Mouse (Mus musculus): Measurements from ENCODE around the gene Rnf149. TPM values are rescaled to one million over a fixed set of nuclear protein-coding genes. Genes with fewer than 3 reads are reported as not detected.

Rnf149 gene
- polyA plus RNA-seq, 1 experiment from 2014 or later = 26.4 TPM

GRCm38 (mm10) chr1:39515303-39515991 is 61.8 kb downstream of the Rnf149 start:
- H3K27ac ChIP-seq = no peak overlapping the region
- ATAC-seq (replicated peaks; ENCODE audit: low FRiP score, low read depth) = no peak
- 85% methylated on average over 10 of the region's 10 CpGs for WGBS

GRCm38 (mm10) chr1:39512183-39512582 is 65.0 kb downstream of the Rnf149 start:
- no peak for ATAC-seq (replicated peaks; ENCODE audit: low FRiP score, low read depth)
- H3K27ac ChIP-seq = no peak overlapping the region
- no peak overlapping the region for H3K4me2 ChIP-seq (ENCODE audit: low read length)

More at GRCm38 (mm10) chr1:39515303-39515991, 61.8 kb downstream of the Rnf149 start:
- Histone ChIP-seq H3K4me2 (ENCODE audit: low read length) (no peak overlapping the region), H3K27me3 (ENCODE audit: insufficient read depth, low read length) (no peaks in the 10 kb centered on the region), H3K9me3 (replicated peaks; ENCODE audit: low read length) (no peaks in the 10 kb centered on the region), H3K9ac (ENCODE audit: low read depth, low read length) (no peak overlapping the region), H3K4me1 (replicated peaks; ENCODE audit: insufficient read depth, low read length) (no peaks in the 10 kb centered on the region), H3K4me3 (replicated peaks; ENCODE audit: low read depth, low read length) (no peak overlapping the region), H3K36me3 (ENCODE audit: insufficient read depth, low read length) (no peaks in the 10 kb centered on the region)
- TF ChIP-seq CTCF (IDR thresholded peaks at IDR 0.05; ENCODE audit: low read depth) = no peak
- no peak for DNase-seq (ENCODE audit: low spot score)

GRCm38 (mm10) chr1:39511775-39512174 is 65.4 kb downstream of the Rnf149 start:
- no peak for TF ChIP-seq CTCF (IDR thresholded peaks at IDR 0.05; ENCODE audit: low read depth)
- H3K9me3 ChIP-seq (replicated peaks; ENCODE audit: low read length) = no peaks in the 10 kb centered on the region
- 42% methylated on average over 8 of the region's 8 CpGs for WGBS
- ATAC-seq (replicated peaks; ENCODE audit: low FRiP score, low read depth) (no peak), DNase-seq (ENCODE audit: low spot score) (no peak)
- H3K4me2 ChIP-seq (ENCODE audit: low read length) = no peak overlapping the region
- no peak overlapping the region for H3K9ac ChIP-seq (ENCODE audit: low read depth, low read length)
- H3K4me3 ChIP-seq (replicated peaks; ENCODE audit: low read depth, low read length) = no peak overlapping the region
- H3K27ac ChIP-seq = no peak overlapping the region
- no peaks in the 10 kb centered on the region for H3K4me1 ChIP-seq (replicated peaks; ENCODE audit: insufficient read depth, low read length)
- H3K27me3 ChIP-seq (ENCODE audit: insufficient read depth, low read length) = no peaks in the 10 kb centered on the region
- H3K36me3 ChIP-seq (ENCODE audit: insufficient read depth, low read length) = no peaks in the 10 kb centered on the region

More at GRCm38 (mm10) chr1:39512183-39512582, 65.0 kb downstream of the Rnf149 start:
- no peak for DNase-seq (ENCODE audit: low spot score)
- no peak overlapping the region for H3K9ac ChIP-seq (ENCODE audit: low read depth, low read length)
- no peak for TF ChIP-seq CTCF (IDR thresholded peaks at IDR 0.05; ENCODE audit: low read depth)
- 62% methylated on average over 1 of the region's 1 CpGs for WGBS
- no peaks in the 10 kb centered on the region for H3K36me3 ChIP-seq (ENCODE audit: insufficient read depth, low read length)
- no peak overlapping the region for H3K4me3 ChIP-seq (replicated peaks; ENCODE audit: low read depth, low read length)
- H3K9me3 ChIP-seq (replicated peaks; ENCODE audit: low read length) = no peaks in the 10 kb centered on the region
- H3K27me3 ChIP-seq (ENCODE audit: insufficient read depth, low read length) = no peaks in the 10 kb centered on the region
- no peaks in the 10 kb centered on the region for H3K4me1 ChIP-seq (replicated peaks; ENCODE audit: insufficient read depth, low read length)

- ATAC-seq (replicated peaks; ENCODE audit: low FRiP score, low read depth) (no peak), DNase-seq (ENCODE audit: low spot score) (no peak)
- Histone ChIP-seq H3K4me1 (replicated peaks; ENCODE audit: insufficient read depth, low read length) (no peaks in the 10 kb centered on the region), H3K36me3 (ENCODE audit: insufficient read depth, low read length) (no peaks in the 10 kb centered on the region), H3K27ac (no peak overlapping the region), H3K4me3 (replicated peaks; ENCODE audit: low read depth, low read length) (no peak overlapping the region), H3K9ac (ENCODE audit: low read depth, low read length) (no peak overlapping the region), H3K9me3 (replicated peaks; ENCODE audit: low read length) (no peaks in the 10 kb centered on the region), H3K27me3 (ENCODE audit: insufficient read depth, low read length) (no peaks in the 10 kb centered on the region), H3K4me2 (ENCODE audit: low read length) (no peak overlapping the region)
- 25% methylated on average over 9 of the region's 9 CpGs for WGBS
- TF ChIP-seq CTCF (IDR thresholded peaks at IDR 0.05; ENCODE audit: low read depth) = no peak
These were observed 71.6 kb downstream of the Rnf149 start for GRCm38 (mm10) chr1:39505600-39505999.

DNA sequence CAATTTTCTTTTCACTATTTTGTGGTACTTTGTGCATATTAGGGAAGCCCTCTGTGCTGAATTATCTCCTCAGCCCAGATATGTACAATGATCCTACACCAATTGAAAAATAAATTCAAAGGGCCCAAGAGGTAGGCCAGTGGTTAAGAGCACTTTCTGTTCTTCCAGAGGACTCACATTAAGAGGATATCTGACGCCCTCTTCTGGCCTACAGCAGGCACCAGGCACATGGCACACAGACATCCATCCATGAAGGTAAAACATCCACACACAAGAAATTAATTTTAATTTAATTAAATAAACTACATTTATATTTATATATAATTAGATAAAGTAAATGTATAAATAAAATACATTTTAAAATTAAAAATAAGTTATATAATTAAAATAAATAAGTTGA is 72.9 kb downstream of the Rnf149 start:
- WGBS = 6% methylated on average over 1 of the region's 1 CpGs
- DNase-seq (ENCODE audit: low spot score) = peak; percentile 54
- no peak overlapping the region for H3K4me2 ChIP-seq (ENCODE audit: low read length)

DNA sequence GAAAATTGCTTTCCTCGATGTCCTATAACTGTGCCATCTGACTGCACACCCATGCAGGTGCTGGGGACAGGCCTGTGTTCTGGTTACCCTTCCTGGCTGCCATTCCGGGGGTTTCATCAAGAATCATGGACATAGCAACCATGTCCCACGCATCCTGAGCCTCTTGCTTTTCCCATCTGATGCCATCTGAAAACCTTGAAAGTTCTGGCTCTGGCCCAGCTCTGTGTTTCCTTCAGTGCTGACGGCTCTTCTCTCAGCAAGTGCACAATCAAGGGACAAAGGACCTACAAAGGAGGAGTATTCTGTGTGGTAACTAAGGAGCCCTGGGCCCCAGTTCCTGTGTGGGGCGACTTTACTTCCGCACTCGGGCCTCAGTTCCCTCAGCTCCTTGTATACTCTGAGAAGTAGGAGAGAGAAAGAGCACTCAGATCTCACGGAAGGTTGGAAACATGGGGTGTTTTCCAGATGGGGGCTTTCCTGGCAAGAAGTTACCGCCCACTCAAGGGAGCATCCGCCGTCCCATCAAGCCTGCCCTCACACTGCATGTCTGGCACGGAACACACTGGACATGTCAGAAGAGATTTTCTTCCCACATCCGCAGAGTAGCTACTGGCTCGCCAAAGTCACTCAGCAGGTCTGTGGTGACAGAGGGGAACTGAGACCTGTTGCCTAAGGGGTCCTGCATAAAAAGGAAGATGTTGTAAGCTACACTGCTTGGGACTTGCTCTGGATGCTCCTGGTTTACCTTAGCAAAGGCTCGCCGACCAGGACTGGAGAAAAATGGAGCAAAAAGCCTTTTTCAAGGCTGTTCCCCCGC is 74.2 kb downstream of the Rnf149 start:
- 79% methylated on average over 17 of the region's 17 CpGs for WGBS
- no peak overlapping the region for H3K27ac ChIP-seq
- no peaks in the 10 kb centered on the region for H3K27me3 ChIP-seq (ENCODE audit: insufficient read depth, low read length)
- H3K36me3 ChIP-seq (ENCODE audit: insufficient read depth, low read length) = no peaks in the 10 kb centered on the region
- H3K4me3 ChIP-seq (replicated peaks; ENCODE audit: low read depth, low read length) = no peak overlapping the region
- no peak for TF ChIP-seq CTCF (IDR thresholded peaks at IDR 0.05; ENCODE audit: low read depth)
- no peaks in the 10 kb centered on the region for H3K4me1 ChIP-seq (replicated peaks; ENCODE audit: insufficient read depth, low read length)
- no peak for DNase-seq (ENCODE audit: low spot score)
- H3K4me2 ChIP-seq (ENCODE audit: low read length) = no peak overlapping the region
- no peak overlapping the region for H3K9ac ChIP-seq (ENCODE audit: low read depth, low read length)
- ATAC-seq (replicated peaks; ENCODE audit: low FRiP score, low read depth) = no peak
- H3K9me3 ChIP-seq (replicated peaks; ENCODE audit: low read length) = no peaks in the 10 kb centered on the region

More for the DNA sequence above, 72.9 kb downstream of the Rnf149 start:
- Histone ChIP-seq H3K27me3 (ENCODE audit: insufficient read depth, low read length) (no peaks in the 10 kb centered on the region), H3K9me3 (replicated peaks; ENCODE audit: low read length) (no peaks in the 10 kb centered on the region), H3K4me3 (replicated peaks; ENCODE audit: low read depth, low read length) (no peak overlapping the region), H3K36me3 (ENCODE audit: insufficient read depth, low read length) (no peaks in the 10 kb centered on the region), H3K27ac (no peak overlapping the region), H3K9ac (ENCODE audit: low read depth, low read length) (no peak overlapping the region), H3K4me1 (replicated peaks; ENCODE audit: insufficient read depth, low read length) (no peaks in the 10 kb centered on the region)
- no peak for ATAC-seq (replicated peaks; ENCODE audit: low FRiP score, low read depth)
- TF ChIP-seq CTCF (IDR thresholded peaks at IDR 0.05; ENCODE audit: low read depth) = peak; percentile 62

Other genes with a start within 250 kb of the Rnf149 start
- 566 and 696 TPM in 2 replicates for gene Rpl31, start 209.6 kb downstream of the Rnf149 start, polyA plus RNA-seq (2015; fragmentation: Nextera tagmentation; extraction: Ambion mirVana)
- gene Tbc1d8, start 98.7 kb downstream of the Rnf149 start, polyA plus RNA-seq (2015; fragmentation: Nextera tagmentation; extraction: Ambion mirVana) = 7.3 and 7.6 TPM in 2 replicates
- 16.8 and 18.6 TPM in 2 replicates for gene Cnot11, start 42.4 kb downstream of the Rnf149 start, polyA plus RNA-seq (2015; fragmentation: Nextera tagmentation; extraction: Ambion mirVana)
- gene Creg2, start 74.1 kb upstream of the Rnf149 start, polyA plus RNA-seq (2015; fragmentation: Nextera tagmentation; extraction: Ambion mirVana) = 0.04 and 0.05 TPM in 2 replicates
- gene Rfx8, start 143.6 kb upstream of the Rnf149 start, polyA plus RNA-seq (2015; fragmentation: Nextera tagmentation; extraction: Ambion mirVana) = 0.22 and 0.29 TPM in 2 replicates
- gene Gm3646, start 227.9 kb upstream of the Rnf149 start, polyA plus RNA-seq (2015; fragmentation: Nextera tagmentation; extraction: Ambion mirVana) = not detected in 2 replicates

Measured in kidney, postnatal 0 days (tissue).